Mouse (Mus musculus) retina, postnatal 7 days (tissue): ENCODE measurements around the gene Dnajc3.
"Not testable (repeated sequence)": the region's sequence is repeated elsewhere in the genome, so short reads cannot be mapped to it uniquely, and the experiment has no call there.

Experiments
- DNase-seq: peaks from one replicate; pipeline ENCODE4 v3.0.0-alpha.2; 2012; ENCODE audit warnings: low read depth, low spot score

Gene Dnajc3

GRCm38 (mm10) chr14:118982429-118983045 lies 44.8 kb downstream of the Dnajc3 start:
- not testable (repeated sequence) for DNase-seq

- no peak for DNase-seq
These were observed 45.6 kb downstream of the Dnajc3 start for GRCm38 (mm10) chr14:118983396-118983795.

DNA sequence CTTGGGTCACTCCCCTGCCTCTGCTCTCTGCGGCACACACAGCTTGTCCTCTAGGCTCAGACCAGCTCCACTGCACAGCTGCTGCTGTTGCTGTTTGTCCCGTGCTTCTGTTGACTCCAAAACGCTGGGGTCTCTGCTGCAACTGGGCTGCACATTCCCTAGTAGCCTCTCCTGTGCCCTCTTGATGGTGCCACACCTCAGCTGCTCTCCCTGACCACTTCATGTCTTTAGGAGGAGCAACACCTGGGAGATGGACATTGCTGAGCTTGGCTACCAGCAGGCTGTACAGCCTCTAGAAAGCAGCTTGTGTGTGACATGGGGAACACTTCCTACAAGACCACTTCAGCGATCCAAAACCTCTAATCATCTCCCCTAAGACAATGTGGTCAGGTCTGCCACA lies 46.4 kb downstream of the Dnajc3 start:
- no peak for DNase-seq

- DNase-seq = peak; percentile 67
These were observed 49.1 kb downstream of the Dnajc3 start for GRCm38 (mm10) chr14:118986653-118987522.

DNA sequence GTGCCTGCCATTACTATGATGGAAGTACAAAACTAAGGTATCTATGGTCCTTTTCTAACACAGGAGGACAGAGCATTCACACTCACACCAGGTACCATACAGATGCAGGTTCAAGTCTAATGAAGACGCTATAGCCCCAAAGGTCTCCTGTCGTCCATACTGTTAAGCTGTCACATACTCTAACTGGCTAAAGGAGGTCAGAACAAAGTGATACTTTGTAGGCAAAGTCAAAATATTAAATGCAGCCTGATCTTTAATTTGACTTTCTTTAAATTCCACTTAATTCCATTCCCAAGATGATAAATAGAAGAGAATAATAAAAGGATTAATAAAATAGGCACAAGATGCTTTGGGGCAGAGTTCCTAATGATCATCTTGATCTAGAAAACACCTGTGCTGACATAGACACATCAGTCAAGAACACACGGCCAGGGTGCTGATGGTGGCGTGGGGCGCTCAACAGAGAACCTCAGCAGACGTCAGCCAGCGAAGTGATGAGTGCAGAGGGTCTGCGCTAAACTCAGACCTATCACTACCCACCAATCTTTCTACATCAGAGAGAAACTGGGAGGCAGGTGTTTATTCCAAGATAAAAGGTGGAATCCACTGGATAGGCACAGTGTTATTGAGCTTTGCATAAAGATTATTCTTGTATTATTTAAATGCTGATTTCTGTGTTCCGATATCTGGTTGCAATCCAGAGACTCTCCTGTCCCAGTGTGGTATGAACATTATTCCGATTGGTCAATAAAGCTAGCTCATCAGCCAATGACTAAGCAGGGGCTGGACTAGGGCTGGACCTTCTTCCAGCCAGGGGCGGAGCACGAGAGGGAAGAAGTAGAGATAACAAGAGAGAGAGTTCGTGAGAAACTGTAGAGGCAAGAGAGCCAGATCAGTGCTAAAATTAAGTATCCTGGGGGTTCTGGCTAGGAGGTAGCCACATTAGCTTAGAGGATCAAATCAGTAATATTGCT lies 50.0 kb downstream of the Dnajc3 start:
- no peak for DNase-seq

DNA sequence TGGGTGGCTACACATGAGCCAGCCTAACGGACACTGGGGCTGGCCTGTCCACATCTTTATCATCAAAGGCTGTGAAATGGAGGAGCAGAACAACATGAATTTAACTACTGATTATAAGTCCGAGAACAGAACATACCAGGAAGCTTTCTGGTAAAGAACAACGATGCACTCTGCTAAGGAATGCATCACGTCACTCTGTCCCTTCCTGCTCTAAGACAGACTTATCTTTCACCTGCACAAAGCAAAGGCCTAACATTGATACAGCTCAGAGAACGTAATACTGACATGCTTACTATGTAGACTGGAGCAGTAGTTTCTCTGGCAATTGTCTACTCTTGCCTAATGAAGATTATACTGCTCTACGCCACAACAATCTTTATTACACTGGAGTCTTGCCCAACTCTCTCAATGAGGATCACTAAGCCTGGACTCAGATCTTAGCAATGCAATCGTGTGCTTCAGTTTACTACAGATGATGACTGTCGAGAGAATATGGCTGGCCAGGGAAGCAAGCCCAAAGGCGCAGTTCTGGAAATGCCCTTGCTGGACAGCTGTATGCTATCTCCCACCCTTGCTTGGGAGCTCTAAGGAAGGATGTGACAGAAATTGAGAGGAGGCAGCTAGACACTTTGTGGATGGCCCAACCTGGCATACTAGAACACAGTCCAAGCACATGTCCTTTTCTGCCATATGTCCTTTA lies 57.6 kb downstream of the Dnajc3 start:
- no peak for DNase-seq

- no peak for DNase-seq
These were observed 65.5 kb downstream of the Dnajc3 start for GRCm38 (mm10) chr14:119003320-119003719.

- DNase-seq = no peak
These were observed 68.1 kb downstream of the Dnajc3 start for GRCm38 (mm10) chr14:119005834-119006233.

GRCm38 (mm10) chr14:119006441-119007102 lies 68.8 kb downstream of the Dnajc3 start:
- no peak for DNase-seq

GRCm38 (mm10) chr14:119007103-119007951 lies 69.6 kb downstream of the Dnajc3 start:
- peak; percentile 97 for DNase-seq

DNA sequence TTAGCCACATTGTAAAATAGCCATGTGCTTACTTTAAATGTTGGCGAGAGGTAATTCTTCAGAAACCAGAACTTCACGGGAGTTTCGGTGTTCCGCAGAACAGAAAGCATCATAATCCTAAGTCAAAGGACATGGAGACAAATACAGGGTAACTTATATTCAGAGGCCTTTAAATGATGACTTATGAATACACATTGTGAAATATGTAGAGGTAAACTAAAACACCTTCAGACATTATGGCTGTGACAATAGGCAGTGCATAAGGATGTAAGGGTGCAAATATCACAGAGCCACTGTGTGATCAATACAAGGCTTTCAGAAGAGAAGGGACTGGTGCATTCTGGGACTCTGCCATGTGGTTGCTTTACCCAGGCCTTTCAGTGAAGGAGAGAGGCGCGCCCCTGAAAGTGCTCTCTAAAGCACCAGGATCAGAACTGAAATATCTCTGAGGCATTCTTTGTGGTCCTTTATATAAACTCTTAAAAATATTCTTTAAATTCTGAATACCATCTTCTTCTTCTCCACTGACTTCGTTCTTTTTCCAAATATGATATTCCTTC lies 70.3 kb downstream of the Dnajc3 start:
- no peak for DNase-seq

DNA sequence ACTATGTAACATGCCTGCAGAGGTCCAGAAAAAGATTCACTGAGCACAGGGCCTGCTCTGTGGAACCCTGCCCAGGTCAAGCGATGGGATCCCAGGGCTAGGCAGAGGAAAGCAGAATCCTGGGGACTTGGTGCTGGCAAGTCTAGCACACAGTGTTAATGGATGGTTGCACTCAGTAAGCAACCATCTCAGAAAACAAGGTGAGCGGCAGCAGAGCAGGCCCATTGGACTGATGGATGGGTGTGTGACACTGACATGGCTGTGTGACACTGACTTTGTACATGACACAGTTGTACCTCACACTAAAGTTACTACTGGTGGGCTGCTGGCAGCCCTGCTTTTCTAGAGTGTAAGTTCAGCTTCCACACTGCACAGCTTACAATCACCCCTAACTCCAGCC lies 71.8 kb downstream of the Dnajc3 start:
- DNase-seq = no peak

DNA sequence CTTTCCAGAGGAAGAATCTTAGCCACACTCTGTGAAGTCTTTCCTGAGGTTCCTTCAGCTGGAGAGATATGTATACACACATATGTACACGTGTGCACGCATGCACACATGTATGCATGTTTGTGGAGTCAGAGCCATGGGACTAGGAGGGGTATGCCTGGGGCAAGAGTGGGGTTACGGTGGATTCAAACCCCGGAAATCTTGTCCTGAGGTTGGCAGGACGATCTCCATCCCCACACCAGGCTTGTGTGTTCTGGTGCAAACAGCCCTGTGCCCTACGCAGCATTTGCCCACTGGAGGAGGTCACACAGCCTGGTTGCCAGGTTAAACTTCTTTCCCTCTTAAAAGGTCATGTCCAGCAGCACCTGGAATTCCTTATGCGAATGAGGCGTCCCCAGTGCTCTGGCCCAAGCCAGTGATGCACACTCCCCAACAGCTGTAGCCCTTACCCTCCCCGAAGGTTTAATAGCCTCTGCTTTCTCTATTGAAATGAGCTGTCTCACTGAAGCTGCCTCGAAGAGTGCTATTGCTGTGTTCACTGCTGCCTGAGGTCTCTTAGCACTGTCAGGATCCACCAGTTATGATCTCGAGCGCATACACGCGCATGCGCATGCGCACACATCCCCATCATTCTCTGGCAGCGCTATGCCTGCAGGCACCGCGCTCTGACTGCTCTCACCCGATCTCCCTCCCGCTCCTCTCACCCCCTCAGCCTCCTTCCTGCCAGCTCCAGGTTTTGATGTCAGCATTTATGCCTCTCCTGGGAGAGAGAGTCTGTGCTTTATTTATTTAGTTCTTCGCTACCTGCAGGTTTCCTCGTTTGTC lies 75.0 kb downstream of the Dnajc3 start:
- DNase-seq = peak; percentile 45

GRCm38 (mm10) chr14:119013549-119013948 lies 75.8 kb downstream of the Dnajc3 start:
- no peak for DNase-seq

DNA sequence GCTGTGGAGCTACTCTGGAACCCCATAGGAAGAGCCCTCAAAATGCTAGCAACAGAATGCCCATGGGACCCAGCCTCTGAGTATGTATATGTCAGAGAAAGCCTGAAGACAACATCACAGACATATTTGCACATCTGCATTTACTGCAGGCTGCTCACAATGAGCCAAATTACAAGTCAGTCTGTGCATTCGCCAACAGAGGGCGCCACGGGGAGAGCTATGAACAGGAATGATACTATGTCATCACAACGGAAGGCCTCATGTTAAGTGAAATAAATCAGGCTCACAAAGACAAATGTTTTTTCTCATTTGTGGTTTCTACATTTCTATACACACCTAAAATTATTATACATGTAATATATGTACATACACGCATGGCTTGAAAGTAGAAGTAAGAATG lies 88.1 kb downstream of the Dnajc3 start:
- DNase-seq = no peak

DNA sequence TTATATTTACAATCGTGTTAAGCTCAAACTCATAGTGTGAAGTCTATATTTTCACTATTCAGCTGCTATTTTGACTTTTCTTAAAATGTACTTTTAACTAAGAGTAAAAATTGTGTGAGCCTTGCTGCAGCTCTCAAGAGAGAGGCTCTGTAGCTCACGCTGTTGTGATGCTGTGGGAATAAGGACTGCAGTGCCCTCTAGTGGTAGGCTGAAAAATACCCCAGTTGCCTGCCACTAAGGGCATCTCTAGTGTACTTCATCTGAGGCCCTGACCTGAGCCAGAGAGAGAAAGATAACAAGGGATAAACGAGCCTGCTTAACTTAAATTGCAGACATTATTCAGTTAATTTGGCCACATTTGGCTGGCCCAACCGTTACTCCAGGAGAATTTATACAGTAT lies 89.4 kb downstream of the Dnajc3 start:
- DNase-seq = peak; percentile 48

DNA sequence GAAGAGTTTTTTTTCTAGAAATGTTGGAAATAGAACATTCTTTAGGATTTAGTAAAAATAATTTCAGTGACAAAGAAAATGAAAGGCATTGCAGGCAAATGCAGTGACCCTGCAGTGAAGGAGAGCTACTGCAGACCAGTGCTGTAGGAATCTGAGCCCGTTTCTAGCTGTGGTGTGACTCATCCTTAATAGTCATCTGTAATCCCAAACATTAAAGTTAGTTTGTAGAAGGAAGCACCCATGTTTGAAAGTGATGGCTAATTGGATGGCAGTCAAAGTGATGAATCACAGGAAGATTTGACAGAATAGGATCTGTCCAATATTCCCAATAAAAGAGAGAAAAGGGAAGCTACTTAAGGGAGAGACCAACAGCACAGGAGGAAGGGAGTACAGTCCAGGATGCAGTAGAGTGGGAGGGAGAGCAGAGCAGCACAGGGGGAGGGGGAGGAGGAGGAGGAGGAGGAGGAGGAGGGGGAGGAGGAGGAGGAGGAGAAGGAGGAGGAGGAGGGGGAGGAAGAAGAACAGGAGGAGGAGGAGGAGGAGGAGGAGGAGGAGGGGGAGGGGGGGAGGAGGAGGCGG lies 90.0 kb downstream of the Dnajc3 start:
- DNase-seq = no peak
